ENCODE assay signal across 11 mouse cellular contexts in the genomic region with DNA sequence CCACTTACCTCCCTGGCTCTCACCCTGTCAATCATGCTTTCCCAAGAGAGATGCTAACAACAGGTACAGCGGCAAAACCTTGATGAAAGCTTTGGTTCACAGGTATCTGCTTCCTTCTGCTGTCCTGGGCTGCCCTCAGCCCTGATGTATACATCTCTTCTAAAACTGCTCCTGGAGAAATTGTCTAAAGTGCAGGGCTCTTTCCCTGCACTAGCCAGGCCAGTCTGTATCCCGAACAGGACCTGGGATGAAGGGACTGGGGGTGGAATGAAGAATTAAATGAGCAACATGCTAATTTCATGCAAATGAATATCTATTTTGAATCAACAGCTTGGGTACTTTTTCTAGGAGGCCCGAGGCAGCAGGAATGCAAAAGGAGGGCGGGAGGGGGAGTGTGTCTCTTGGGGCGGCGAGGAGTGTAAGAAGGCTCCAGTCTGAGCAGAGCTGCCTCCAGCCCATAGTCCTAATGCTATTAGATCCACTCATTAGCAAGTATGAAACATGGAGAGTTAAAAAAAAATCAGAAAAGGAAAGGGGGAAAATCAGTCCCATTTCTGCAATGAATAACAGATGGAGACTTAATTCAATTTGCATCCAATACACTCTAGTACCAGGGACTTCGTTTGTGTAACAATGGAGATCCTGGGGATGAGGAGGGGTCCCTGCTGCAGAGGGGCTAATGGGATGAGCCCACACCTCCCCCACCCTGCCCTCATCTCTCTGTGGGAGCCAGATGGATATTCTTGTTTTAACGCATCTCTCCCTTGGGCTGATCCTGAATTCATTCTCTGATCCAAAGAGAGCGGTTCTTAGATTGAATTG.
DNase-seq lines count a peak whose midpoint lies in the region; ATAC-seq and TF ChIP-seq lines count a peak whose summit lies in the region.
"Had no signal": no experiment of that assay in that cellular context is flagged by ENCODE, and none has a peak within 500 bp of the region (broad histone marks: within the 10 kb centered on the region; RNA-seq: fewer than 3 reads in every experiment).

No protein-coding gene starts in this region.

- intact Hi-C loops in left cerebral cortex, adult 2 months (cut with DNase I): loop anchor here (5.0 kb wide), 2 partner anchors 133 to 318 kb away; no protein-coding TSS in a partner anchor
- intact Hi-C loops in left cerebral cortex, postnatal 4 days (cut with DNase I): loop anchor here (10.0 kb wide), 1 partner anchor 141 kb away; a partner anchor contains a TSS

- peaks cover 5% of the 10 kb centered on the region; the same call in 1 of the 2 replicates for H3K27me3 ChIP-seq in embryonic facial prominence, embryonic 10.5 days (replicated peaks; ENCODE audit: low read depth, poor library complexity, severe bottlenecking)
- no peaks in the 10 kb centered on the region for H3K27me3 ChIP-seq in hindbrain, embryonic 14.5 days (ENCODE audit: control insufficient read depth, insufficient read depth, low read length)
- H3K27me3 ChIP-seq: liver, embryonic 15.5 days had no signal

- peak; percentile 65 for ATAC-seq in hindbrain, embryonic 14.5 days (ENCODE audit: low FRiP score)

- no peak overlapping the region for H3K4me2 ChIP-seq in hindbrain, embryonic 14.5 days (replicated peaks)
- H3K4me2 ChIP-seq: liver, embryonic 15.5 days had no signal

- DNase-seq in left cerebral cortex, adult 2 months (ENCODE audit: extremely low spot score in 1 of 2, low spot score in 2 of 2): peak in 1 of 2 experiments; percentile 42
- DNase-seq in left cerebral cortex, postnatal 4 days: no peak
- DNase-seq in embryonic facial prominence, embryonic 10.5 days (ENCODE audit: low spot score): peak; percentile 32
- DNase-seq in hindbrain, embryonic 14.5 days (ENCODE audit: low spot score): peak; percentile 41
- DNase-seq in retina, postnatal 1 day: peak; percentile 58
- DNase-seq in spleen, postnatal 4 days (ENCODE audit: low spot score in 2 of 2): no peak
- no peak for DNase-seq in natural killer cell, adult 2 months (ENCODE audit: low spot score in 2 of 2)
- DNase-seq in cerebellum, postnatal 4 days (ENCODE audit: low spot score in 2 of 2): no peak
- DNase-seq: heart, adult 18-20 months had no signal

- H3K36me3 ChIP-seq in embryonic facial prominence, embryonic 10.5 days (replicated peaks): no peaks in the 10 kb centered on the region
- no peaks in the 10 kb centered on the region for H3K36me3 ChIP-seq in hindbrain, embryonic 14.5 days (replicated peaks; ENCODE audit: control insufficient read depth, insufficient read depth)
- H3K36me3 ChIP-seq: G1E; liver, embryonic 15.5 days had no signal

- 11% methylated on average over 9 of the region's 9 CpGs for WGBS in embryonic facial prominence, embryonic 10.5 days
- 4% methylated on average over 9 of the region's 9 CpGs for WGBS in hindbrain, embryonic 14.5 days

- H3K9ac ChIP-seq in hindbrain, embryonic 14.5 days: no peak overlapping the region
- H3K9ac ChIP-seq: liver, embryonic 15.5 days had no signal

- H3K4me3 ChIP-seq in left cerebral cortex, adult 2 months: no peak overlapping the region
- H3K4me3 ChIP-seq in embryonic facial prominence, embryonic 10.5 days: no peak overlapping the region
- no peak overlapping the region for H3K4me3 ChIP-seq in hindbrain, embryonic 14.5 days (replicated peaks; ENCODE audit: low read length)
- H3K4me3 ChIP-seq: liver, embryonic 15.5 days had no signal

- H3K4me1 ChIP-seq in embryonic facial prominence, embryonic 10.5 days: peaks cover 13% of the 10 kb centered on the region
- H3K4me1 ChIP-seq in hindbrain, embryonic 14.5 days (replicated peaks; ENCODE audit: control insufficient read depth, insufficient read depth, low read length): peaks cover 16% of the 10 kb centered on the region
- H3K4me1 ChIP-seq: liver, embryonic 15.5 days had no signal

- TF ChIP-seq CTCF in left cerebral cortex, adult 2 months (IDR thresholded peaks at IDR 0.05): no peak

- H3K27ac ChIP-seq in left cerebral cortex, adult 2 months: peak overlapping the region; percentile 44; the same call in 1 of the 2 replicates
- H3K27ac ChIP-seq in embryonic facial prominence, embryonic 10.5 days (replicated peaks): no peak overlapping the region
- peak overlapping the region; percentile 27; the same call in 1 of the 2 replicates for H3K27ac ChIP-seq in hindbrain, embryonic 14.5 days
- H3K27ac ChIP-seq: liver, embryonic 15.5 days had no signal

- H3K9me3 ChIP-seq in embryonic facial prominence, embryonic 10.5 days: no peaks in the 10 kb centered on the region
- H3K9me3 ChIP-seq in hindbrain, embryonic 14.5 days (ENCODE audit: control insufficient read depth, low read length): no peaks in the 10 kb centered on the region
- H3K9me3 ChIP-seq: liver, embryonic 15.5 days had no signal

Comparison
In these comparisons a context has a peak if more than half of its experiments do, and no peak if none do; other contexts are left out.
1. DNase-seq: peak in embryonic facial prominence, embryonic 10.5 days (single experiment), hindbrain, embryonic 14.5 days (single experiment) and retina, postnatal 1 day (single experiment); none in left cerebral cortex, postnatal 4 days (single experiment), spleen, postnatal 4 days (0 of 2), natural killer cell, adult 2 months (0 of 2) and cerebellum, postnatal 4 days (0 of 2).